Mouse (Mus musculus) neural tube, embryonic 11.5 days (tissue): ENCODE data around the gene Ube2d1. TPM values are rescaled to one million over a fixed set of nuclear protein-coding genes. Genes with fewer than 3 reads are reported as not detected.

Experiments used
- ATAC-seq: fragments of 200-750 bp; cut with Nextera tagmentation; 2 replicates; pipeline ENCODE4 v1.8.0; 2017; ENCODE audit warnings: moderate number of reproducible peaks, mild to moderate bottlenecking, moderate TSS enrichment, moderate library complexity; ENCODE audit not compliant: insufficient read depth, low FRiP score, low TSS enrichment
- DNase-seq: peaks from one replicate; pipeline ENCODE4 v3.0.0-alpha.2; 2015; ENCODE audit warnings: low spot score
- H3K27ac ChIP-seq: fragments of 300-500 bp; sonication (generic); 2 replicates; pipeline ENCODE4 v1.5.1; 2014; ENCODE audit warnings: low read depth, mild to moderate bottlenecking, low read length
- H3K27me3 ChIP-seq: fragments of 300-500 bp; sonication (generic); 2 replicates; pipeline ENCODE4 v1.6.1; 2014; ENCODE audit warnings: mild to moderate bottlenecking, low read length, mixed read lengths; ENCODE audit not compliant: control insufficient read depth, insufficient read depth
- H3K36me3 ChIP-seq: fragments of 300-500 bp; sonication (generic); 2 replicates; pipeline ENCODE4 v1.6.1; 2014; ENCODE audit warnings: mild to moderate bottlenecking, low read length, moderate library complexity, mixed read lengths; ENCODE audit not compliant: control insufficient read depth, insufficient read depth
- H3K4me1 ChIP-seq: fragments of 300-500 bp; sonication (generic); 2 replicates; pipeline ENCODE4 v1.6.1; 2014; ENCODE audit warnings: low read length, mixed read lengths; ENCODE audit not compliant: control insufficient read depth, insufficient read depth
- H3K4me2 ChIP-seq: fragments of 300-500 bp; sonication (generic); 2 replicates; pipeline ENCODE4 v1.6.1; 2014; ENCODE audit warnings: low read depth, mild to moderate bottlenecking, moderate library complexity
- H3K4me3 ChIP-seq: fragments of 300-500 bp; sonication (generic); 2 replicates; pipeline ENCODE4 v1.5.1; 2014; ENCODE audit warnings: low read depth, low read length
- H3K9ac ChIP-seq: fragments of 300-500 bp; sonication (generic); 2 replicates; pipeline ENCODE4 v1.6.1; 2014; ENCODE audit warnings: mild to moderate bottlenecking, low read length
- H3K9me3 ChIP-seq: fragments of 300-500 bp; sonication (generic); 2 replicates; pipeline ENCODE4 v1.6.1; 2016; ENCODE audit warnings: low read length; ENCODE audit not compliant: control insufficient read depth
- WGBS: fragments of 180-500 bp; shearing (Covaris S2); extraction: QIAGEN DNeasy Blood & Tissue Kit; methylation state at CpG from one replicate; pipeline ENCODE4 v1.1.7; 2014; 5-methylcytosine and 5-hydroxymethylcytosine counted together
- polyA plus RNA-seq: library from polyadenylated mRNA; unstranded; fragments of >200 nt; fragmentation: Nextera tagmentation; extraction: Ambion mirVana; gene quantifications from 2 replicates; pipeline ENCODE4 v1.2.1, GENCODE M21; 2014

The Ube2d1 gene
- polyA plus RNA-seq, 1 experiment from 2014 or later = 199 TPM

DNA sequence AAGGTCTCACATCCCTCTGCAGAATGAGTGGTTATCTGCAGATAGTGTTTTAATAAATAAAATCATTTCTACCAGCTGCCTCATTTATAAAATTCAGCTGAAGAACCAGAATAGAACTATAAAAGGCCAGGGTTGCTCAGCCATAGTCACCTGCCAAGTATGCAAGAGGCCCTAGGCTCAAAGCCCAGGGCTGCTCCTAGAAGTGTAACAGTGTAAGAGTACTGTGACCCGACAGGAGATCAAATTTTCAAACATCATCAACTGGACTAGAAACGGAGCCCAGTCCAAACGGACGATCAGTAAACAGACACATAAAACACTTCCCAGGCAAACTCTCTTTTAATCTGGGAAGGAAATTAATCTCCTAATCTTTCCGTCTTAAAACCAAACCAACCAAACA lies 33.2 kb downstream of the Ube2d1 start:
- ATAC-seq (no peak), DNase-seq (no peak)
- Histone ChIP-seq H3K4me2 (no peak overlapping the region), H3K9me3 (no peaks in the 10 kb centered on the region), H3K27ac (no peak overlapping the region), H3K4me1 (no peaks in the 10 kb centered on the region), H3K36me3 (0 out of 2 replicates have a peak, but pooled peaks cover 3% of the 10 kb centered on the region), H3K27me3 (no peaks in the 10 kb centered on the region), H3K4me3 (no peak overlapping the region), H3K9ac (no peak overlapping the region)
- WGBS = 89% methylated on average over 5 of the region's 5 CpGs

DNA sequence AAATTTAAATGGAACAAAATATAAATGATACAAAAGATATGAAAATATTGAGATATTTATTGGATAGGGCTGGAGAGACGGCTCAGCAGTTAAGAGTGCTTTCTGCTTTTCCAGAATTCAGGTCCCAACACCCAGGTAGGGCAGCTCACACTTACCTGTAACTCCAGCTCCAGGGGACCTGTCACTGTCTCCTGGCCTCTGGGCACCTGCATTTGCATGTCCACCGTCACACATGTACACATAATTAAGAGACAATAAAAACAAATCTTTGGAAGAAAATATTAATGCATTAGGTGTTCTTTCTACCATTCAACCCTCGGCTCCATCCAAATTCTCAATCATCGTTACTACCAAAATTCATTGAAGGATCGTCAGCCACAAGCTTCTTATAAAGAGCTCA lies 33.8 kb downstream of the Ube2d1 start:
- no peak for ATAC-seq
- no peak for DNase-seq
- no peak overlapping the region for H3K4me3 ChIP-seq
- no peak overlapping the region for H3K9ac ChIP-seq
- no peaks in the 10 kb centered on the region for H3K9me3 ChIP-seq
- no peak overlapping the region for H3K27ac ChIP-seq
- H3K4me1 ChIP-seq = no peaks in the 10 kb centered on the region
- H3K36me3 ChIP-seq = 0 out of 2 replicates have a peak, but pooled peaks cover 3% of the 10 kb centered on the region
- H3K4me2 ChIP-seq = no peak overlapping the region
- H3K27me3 ChIP-seq = no peaks in the 10 kb centered on the region
- WGBS = 93% methylated on average over 5 of the region's 5 CpGs

DNA sequence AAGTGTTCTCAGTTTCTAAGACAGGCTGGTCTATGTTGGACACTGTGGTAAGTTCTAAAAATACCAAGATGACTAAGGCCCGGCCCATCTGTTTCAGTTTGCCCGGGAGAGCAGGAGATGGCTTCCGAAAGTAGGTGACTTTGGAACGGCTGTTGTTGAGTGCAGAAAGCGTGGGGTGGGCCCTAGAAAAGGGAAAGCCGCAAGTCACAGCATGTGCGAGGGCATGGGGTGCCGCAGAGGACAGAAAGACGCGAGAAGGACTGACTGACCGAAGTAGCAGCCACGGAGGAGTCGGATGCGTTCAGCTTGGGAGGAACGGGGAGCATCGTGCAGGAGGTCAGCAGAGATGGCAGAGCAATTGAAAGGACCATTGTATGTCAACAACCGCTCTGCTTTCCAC lies 34.6 kb downstream of the Ube2d1 start:
- Histone ChIP-seq H3K27me3 (no peaks in the 10 kb centered on the region), H3K4me1 (no peaks in the 10 kb centered on the region), H3K4me2 (no peak overlapping the region), H3K36me3 (0 out of 2 replicates have a peak, but pooled peaks cover 3% of the 10 kb centered on the region), H3K27ac (no peak overlapping the region), H3K9me3 (no peaks in the 10 kb centered on the region), H3K4me3 (no peak overlapping the region), H3K9ac (no peak overlapping the region)
- WGBS = 81% methylated on average over 17 of the region's 17 CpGs
- DNase-seq (peak; percentile 7), ATAC-seq (no peak)

DNA sequence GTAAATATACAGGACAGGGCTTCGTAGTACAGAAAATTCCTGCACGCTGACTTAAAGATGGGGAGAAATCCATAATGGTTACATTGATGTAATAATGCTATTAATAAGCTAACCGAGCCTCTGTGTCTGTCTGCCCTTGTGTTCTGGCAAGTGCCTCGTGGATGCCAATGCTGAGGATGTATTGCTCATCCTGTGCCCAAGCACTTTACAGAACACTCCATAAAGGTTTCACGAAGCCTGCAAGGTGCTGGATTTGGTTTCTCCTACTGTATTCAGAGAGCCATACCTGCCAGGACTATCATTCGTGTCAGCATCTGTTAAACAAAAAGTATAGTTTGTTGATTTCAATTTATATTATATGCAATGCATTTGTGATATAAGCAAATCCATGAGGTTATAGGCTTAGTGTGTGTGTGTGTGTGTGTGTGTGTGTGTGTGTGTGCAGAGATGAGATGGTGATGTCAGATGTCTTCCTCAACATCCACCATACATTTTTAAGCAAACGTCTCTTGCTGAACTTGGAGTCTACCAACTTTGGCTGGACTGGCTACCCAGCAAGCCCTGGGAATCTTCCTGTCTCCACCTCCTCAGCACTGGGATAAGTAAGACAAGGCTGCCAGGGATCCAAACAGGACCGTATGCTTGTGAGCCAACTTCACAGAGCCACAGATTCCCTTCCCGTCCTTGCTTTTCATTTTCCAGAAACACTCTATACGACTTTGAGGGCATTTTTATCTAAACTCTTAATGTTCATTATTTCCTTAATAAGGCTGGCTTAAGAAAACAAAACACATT lies 35.8 kb downstream of the Ube2d1 start:
- peak; percentile 4 for DNase-seq
- H3K27ac ChIP-seq = no peak overlapping the region
- no peak overlapping the region for H3K4me2 ChIP-seq
- H3K27me3 ChIP-seq = no peaks in the 10 kb centered on the region
- no peak overlapping the region for H3K4me3 ChIP-seq
- no peaks in the 10 kb centered on the region for H3K36me3 ChIP-seq
- H3K9me3 ChIP-seq = no peaks in the 10 kb centered on the region
- no peaks in the 10 kb centered on the region for H3K4me1 ChIP-seq
- WGBS = 88% methylated on average over 10 of the region's 10 CpGs
- ATAC-seq = no peak
- no peak overlapping the region for H3K9ac ChIP-seq

DNA sequence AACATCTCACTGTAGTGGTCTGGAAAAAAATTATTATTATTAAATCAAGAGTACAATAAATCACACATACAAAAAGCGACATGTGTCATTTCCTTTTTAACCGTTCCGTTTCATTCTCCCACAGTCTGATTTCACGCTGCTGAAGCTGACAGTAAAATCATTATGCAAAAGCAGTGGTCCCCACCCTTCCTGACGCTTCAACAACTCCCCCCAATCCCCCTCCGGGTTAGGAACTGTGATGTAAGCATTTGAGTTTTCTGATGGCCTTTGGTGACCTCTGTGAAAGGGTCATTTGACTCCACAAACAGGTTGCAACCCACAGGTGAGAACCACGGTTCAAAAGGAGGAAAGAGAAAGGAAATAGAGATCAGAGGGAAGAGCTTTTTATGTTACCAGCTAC lies 38.1 kb downstream of the Ube2d1 start:
- Histone ChIP-seq H3K4me3 (no peak overlapping the region), H3K4me1 (no peaks in the 10 kb centered on the region), H3K9ac (no peak overlapping the region), H3K9me3 (no peaks in the 10 kb centered on the region), H3K27me3 (no peaks in the 10 kb centered on the region), H3K27ac (no peak overlapping the region), H3K36me3 (no peaks in the 10 kb centered on the region), H3K4me2 (no peak overlapping the region)
- DNase-seq (peak; percentile 5), ATAC-seq (no peak)
- 31% methylated on average over 7 of the region's 7 CpGs for WGBS

DNA sequence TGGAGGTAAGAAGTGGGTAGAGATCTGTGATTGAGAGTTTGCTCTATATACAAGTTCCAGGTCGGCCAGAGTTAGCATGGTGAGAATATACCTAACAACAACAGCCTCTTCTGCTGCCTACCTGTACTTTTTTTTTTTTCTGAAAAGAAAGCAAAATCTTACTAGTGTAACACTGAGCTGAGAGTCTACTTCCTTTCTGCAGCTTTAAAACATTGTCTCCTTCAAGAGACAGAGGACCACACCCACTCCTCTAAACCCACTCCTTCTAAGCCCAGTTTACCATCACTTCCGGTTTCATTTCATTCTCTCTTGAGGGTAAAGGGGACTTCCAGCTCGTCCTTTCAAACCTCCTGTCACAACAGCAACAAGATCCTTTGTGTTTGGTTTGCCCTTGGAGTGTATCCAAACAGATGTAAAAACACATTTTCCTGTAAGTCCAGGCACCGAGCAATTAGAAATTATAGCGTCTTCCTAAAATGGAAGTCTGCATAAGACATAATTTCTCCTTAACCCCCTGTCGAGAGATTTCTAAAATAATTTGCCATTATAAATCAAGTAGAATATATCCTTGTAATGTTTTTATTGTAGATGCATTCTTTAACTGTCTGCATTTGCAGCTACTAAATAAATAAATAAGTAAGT lies 45.5 kb downstream of the Ube2d1 start:
- DNase-seq (no peak), ATAC-seq (no peak)
- H3K4me1 ChIP-seq = no peaks in the 10 kb centered on the region
- H3K36me3 ChIP-seq = no peaks in the 10 kb centered on the region
- no peaks in the 10 kb centered on the region for H3K27me3 ChIP-seq
- H3K4me3 ChIP-seq = no peak overlapping the region
- H3K9ac ChIP-seq = no peak overlapping the region
- no peak overlapping the region for H3K4me2 ChIP-seq
- 64% methylated on average over 6 of the region's 6 CpGs for whole genome bisulfite sequencing
- H3K9me3 ChIP-seq = no peaks in the 10 kb centered on the region
- no peak overlapping the region for H3K27ac ChIP-seq

DNA sequence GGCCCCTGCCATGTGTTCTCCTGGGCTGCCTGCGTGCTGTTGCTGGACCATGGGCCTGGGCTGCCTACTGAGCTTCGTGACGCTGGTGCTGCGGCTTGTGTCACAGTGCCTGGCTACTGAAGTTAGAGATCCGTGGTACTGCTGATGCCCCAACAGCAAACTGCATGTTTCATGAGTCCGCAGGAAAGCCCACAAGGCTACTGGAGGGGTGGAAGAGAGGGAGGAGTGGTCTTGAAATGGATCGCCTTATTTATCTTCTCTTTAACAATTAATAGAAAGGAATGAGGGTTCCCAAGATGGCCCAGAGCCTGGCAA lies 46.9 kb downstream of the Ube2d1 start, which contains the start of gene Tfam:
Tfam (minus strand) TSS at position 41 of the 315 bp plus-strand sequence.
- Histone ChIP-seq H3K9ac (peak within 1 kb of the TSS; percentile 82), H3K4me2 (peak within 1 kb of the TSS; percentile 81), H3K27me3 (no peaks in the 10 kb centered on the region), H3K9me3 (no peaks in the 10 kb centered on the region), H3K36me3 (no peaks in the 10 kb centered on the region), H3K27ac (peak within 1 kb of the TSS; percentile 46; the same call in 1 of the 2 replicates), H3K4me1 (no peaks in the 10 kb centered on the region), H3K4me3 (peak within 1 kb of the TSS; percentile 86)
- WGBS = 4% methylated on average over 7 of the region's 7 CpGs
- no peak for ATAC-seq
- DNase-seq = no peak

DNA sequence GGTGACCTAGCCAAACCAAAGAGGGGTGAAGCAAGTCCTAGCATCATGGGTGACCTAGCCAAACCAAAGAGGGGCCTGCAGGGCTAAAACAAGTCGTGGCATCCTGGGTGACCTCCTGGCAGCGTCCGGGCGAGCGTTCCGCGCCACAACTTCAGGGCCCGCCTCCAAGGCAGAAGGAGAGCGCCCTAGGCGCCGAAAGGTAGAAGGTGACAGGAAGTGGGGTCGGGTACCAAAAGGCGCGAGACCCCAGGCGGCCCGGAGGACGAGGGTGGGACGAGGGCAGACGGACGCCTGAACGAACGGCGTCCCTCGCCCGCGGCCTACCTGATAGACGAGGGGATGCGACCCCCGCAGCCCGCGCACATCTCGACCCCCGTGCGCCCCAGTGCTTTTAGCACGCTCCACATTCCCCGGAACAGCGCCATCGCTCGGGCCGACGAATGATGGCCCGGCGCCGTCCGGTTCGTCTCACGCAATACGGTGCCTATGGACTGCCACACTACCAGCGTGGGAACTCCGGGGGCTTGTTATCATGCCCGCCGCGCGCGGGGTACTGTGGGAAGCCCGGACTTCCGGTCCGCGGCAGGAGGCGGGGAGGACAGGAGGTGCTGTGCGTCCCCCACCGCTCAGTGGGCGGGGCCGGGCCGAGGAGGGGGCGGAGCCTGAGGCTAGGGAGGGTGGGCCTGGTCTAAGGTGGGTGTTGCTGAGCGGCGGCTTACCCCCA lies 47.4 kb downstream of the Ube2d1 start:
- H3K27me3 ChIP-seq = no peaks in the 10 kb centered on the region
- ATAC-seq = peak; percentile 99
- no peaks in the 10 kb centered on the region for H3K4me1 ChIP-seq
- H3K9ac ChIP-seq = peak overlapping the region; percentile 82
- no peaks in the 10 kb centered on the region for H3K36me3 ChIP-seq
- no peaks in the 10 kb centered on the region for H3K9me3 ChIP-seq
- peak overlapping the region; percentile 81 for H3K4me2 ChIP-seq
- DNase-seq = peak; percentile 97
- peak overlapping the region; percentile 86 for H3K4me3 ChIP-seq
- WGBS = under 1% methylated on average over 68 of the region's 68 CpGs
- H3K27ac ChIP-seq = peak overlapping the region; percentile 46; the same call in 1 of the 2 replicates
